Mouse (Mus musculus) layer of hippocampus, postnatal 14 days (tissue): ENCODE results near the gene Cmtr2. TPM values are rescaled to one million over a fixed set of nuclear protein-coding genes. Genes with fewer than 3 reads are reported as not detected.

ENCODE experiments used
- DNase-seq, 2 experiments: peaks; one replicate each; pipeline ENCODE4 v3.0.0; 2021 to 2022; ENCODE audit warnings: low spot score in 2 of 2, mixed read lengths in 1 of 2
- long read RNA-seq, 2 experiments: library from polyadenylated mRNA; stranded (forward); transcript quantifications; one replicate each; pipeline ENCODE4 v2.0.0; 2021
- total RNA-seq, 2 experiments: library from RNA; stranded (reverse); gene quantifications; 2 replicates each; pipeline ENCODE4 v1.2.3; 2021

Cmtr2 gene
- total RNA-seq: 1 to 10 TPM; 6.1 TPM
- long read RNA-seq, experiment 1, partial matches to known transcripts: 0 of 3 reads
- long read RNA-seq, experiment 1, other reads (novel, unspliced or antisense): 1 of 3 reads
- long read RNA-seq, experiment 2, partial matches to known transcripts: 0 of 6 reads
- long read RNA-seq, experiment 2, other reads (novel, unspliced or antisense): 2 of 6 reads

DNA sequence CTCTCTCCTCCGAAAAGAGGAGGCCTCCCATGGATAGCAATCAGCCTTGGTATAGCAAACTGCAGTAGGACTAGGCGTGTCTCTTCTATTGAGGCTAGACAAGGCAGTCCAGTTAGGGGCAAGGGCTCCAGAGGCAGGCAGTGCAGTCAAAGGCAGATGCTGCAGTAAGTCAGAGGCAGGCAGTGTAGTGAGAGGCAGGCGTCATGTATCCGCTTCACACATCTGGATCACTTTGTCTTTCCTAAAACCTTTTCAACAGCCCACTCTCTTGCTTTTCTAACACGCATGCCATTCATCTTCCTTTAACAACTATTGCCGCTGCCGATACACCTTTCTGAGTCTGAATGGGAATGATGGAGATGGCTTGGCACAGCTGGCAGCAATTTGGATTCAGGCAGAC is at the start of gene Cmtr2:
Gene Cmtr2 (plus strand): TSS at position 301 of the 400 bp plus-strand sequence.
- no peak for DNase-seq

DNA sequence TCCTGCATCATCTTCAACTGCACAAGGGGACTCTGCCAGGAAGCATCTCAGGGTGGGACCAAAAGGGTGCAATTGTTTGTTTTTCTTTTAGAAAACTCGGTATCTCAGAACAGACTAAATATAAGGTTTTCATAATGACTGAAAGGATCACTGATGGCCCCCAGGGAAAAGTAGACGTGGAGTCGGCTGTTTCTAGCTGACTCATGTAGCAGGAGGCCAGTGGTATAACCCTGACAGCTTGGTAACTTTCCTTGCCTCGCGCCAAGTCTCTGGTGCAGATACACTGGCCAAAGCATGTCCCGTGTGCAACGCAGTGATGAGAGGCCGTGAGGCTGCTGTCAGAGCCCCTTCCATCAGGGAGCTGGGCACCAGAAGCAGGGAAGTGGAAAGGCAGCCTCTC is 49.2 kb upstream of the Cmtr2 start:
- no peak for DNase-seq

DNA sequence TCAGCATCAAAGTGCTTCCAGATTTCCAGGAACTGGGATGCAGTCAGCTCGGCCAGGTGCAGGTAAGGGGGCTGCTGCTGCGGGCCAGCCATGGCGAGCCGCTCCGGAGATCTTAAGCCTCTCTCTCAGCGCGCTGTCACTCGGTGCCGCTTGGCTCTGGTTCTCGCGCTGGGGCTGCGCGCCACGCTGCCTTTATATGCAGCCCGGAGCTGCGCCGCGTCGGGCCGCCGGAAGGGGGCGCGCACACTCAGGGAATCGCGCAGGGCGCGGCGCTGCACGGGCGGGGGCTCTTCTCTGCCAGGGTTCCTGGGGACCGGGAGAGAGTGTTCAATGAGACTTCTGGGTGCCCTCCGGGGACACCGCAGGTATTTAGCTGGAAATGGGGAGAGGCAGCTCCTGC is 47.4 kb upstream of the Cmtr2 start, which contains the start of gene Calb2:
Gene Calb2 (minus strand): TSS at position 165 of the 400 bp plus-strand sequence.
- DNase-seq: peak; percentile 82

DNA sequence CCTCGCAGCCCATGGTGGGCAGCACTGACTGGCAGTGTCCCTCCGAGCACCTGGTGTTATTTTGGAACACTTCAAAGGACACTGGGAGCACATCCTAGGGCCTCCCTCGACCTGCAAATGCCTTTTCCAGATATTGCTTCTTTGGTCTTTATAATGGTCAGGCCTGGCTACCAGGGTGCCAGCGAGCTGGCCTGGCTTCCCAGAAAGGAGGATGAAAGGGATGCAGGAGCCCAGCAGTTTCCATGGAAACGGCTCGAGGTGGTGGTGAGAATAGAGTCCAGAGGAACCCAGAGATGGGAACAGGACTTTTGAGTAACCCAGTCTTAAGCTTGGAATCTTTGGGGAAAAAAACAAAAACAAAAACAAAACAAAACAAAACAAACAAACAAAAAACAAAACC is 43.3 kb upstream of the Cmtr2 start:
- DNase-seq: no peak

DNA sequence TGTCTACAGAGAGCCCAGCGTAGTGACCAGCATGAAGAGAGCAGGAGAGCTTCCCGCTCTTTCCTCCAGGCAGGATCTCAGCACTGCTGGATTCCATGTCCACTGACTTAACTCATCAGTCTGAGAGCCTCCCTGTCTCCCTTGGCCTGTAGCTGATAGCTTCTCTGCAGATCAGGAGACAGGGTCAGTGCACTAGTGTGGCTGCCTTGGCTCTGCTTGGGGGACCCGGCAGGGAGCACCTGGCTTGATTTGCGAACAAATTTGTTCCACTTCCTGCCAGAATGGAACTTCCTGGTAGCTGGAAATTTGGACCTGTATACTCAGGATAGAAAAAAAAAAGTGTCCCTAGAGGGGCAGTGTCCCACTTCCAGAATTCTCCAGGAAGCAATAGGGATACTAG is 40.6 kb upstream of the Cmtr2 start:
- DNase-seq: no peak

DNA sequence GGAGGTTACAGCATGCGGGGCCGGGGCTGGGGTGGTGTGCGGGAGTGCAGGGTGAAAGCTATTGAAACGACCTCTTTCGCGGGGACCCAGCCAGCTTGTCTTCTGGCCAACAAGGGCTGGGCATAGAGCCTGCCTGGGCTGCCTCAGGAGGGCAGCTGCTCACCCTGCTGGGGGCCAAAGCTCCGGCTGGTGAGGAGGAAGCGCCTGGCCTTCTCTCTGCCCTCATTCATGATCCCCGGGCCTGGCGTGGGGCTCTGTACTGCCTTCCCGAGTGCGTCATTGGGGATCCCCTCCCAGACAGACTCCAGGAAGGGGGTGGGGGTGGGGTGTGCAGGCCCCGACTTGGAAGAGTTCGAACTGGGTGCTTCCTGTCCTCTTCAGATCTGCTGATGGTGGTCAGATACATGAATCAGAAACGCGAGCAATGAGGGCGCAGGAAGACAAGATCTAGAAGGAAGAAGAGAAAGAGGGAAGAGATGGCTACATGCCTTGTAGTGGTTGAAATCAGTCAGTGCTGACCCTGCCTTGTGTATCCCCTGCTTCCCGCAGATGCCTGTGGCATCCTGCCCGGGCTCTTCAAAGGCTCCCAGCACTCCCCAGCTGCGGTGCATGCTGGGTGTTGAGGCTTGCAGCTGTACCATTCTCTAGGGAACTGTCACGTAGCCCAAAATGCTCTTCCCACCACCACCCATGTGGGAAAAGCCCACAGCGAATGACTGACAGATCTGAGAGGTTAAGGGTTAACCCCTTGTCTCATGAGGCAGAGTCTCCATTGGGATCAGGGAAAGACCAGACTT is 37.9 kb upstream of the Cmtr2 start:
- DNase-seq: peak; percentile 48 to 72

DNA sequence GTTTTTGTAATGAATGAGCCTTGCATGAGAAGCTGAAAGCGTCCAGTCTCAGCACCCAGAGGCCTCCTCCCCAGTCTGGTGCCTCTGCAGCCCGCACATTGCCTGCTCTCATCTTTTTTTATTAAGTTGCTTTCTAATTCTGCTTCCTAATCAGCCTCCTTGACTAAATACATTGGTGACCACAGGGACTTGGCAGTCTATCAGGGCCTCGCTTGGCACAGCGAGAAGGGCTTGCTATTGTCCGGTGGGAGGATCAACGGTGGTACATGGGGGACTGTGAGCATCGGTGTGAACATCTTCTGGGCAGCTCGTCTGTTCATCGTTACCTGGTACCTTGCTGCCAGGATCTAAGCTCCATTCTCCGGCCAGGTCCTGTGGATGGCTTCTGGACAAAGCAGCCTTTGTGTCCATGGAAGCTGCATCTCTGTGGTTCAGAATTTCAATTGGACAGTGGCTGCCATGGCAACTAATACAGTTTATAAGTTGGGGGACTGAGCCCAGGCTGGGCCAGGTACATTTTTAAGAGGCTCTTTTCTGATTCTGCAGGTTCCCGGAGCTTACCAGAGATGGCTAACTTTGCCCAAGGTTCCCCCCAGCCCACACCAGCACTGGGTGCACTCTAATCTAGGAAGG is 32.6 kb upstream of the Cmtr2 start:
- DNase-seq: peak in 1 of 2 experiments; percentile 42

DNA sequence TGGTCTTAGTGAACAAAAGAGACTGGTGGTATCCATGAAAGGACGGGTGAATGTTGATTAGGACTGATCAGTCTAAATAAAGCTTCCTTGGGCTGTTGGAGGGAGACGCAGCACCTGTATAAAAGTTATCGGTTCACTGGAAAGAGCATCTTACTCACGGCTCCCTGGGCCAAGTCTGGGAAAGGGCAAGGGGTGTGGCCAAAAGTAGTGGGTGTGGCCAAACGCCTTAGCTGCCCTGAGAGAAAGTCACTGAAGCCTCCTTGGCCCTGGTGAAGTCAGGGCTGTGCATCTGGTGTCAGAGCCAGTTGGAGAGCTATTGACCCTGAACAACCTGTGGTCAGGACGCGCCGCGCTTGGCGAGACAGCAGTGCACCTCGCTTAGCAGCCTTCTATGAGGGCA is 31.7 kb upstream of the Cmtr2 start:
- no peak for DNase-seq

DNA sequence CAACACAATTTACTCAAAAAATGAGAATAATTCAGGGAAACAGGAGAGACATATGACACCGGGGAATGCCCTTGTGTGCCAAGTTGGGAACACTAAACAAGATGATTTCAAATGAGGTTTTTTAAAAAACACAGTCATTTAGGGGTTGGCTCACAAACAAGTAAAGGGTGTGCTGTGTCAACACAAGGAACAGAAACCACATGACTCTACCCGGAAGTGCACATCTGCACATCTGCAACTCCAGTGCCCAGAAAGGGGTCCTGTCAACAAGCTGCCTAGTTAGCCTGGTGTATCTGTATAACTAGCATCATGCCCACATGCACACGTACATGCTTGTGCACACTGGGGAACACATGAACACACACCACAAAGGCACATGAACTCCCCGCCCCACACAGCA is 29.9 kb upstream of the Cmtr2 start:
- DNase-seq: no peak

DNA sequence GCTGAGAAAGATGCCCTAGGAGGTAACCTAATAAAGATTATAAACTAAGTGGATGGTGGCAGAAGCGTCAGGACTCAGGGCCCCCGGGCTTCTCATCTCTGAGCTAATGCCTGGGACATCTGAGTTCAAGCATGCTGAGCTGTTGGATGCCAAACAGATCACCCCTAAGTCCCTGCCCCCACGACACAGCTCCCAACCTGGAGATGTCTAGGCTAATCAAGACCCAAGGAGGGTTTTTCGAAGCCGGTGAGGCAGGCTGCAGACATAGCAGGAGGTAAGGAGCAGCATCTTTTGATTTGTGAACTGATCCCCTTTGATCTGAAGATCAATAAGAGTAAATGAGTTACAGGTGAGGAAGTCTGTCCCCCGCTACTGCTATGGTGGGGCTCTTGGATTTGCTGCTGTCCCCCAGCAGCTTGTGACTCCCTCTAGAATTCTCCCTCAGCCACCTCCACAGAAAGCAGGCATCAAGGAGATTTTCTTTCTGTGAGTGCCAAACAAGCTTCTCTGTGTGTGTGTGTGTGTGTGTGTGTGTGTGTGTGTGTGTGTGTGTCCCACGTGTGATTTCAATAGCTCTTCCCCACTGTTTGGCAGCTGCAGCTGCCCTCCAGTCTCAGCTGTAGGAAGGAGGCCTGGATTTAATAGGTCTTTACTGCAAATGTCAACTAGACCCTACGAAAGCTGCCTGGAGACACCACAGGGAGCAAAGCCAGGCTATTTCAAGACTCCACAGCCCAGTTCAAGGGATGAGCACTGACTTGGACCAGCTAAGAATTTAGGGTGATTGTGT is 26.3 kb upstream of the Cmtr2 start:
- no peak for DNase-seq

DNA sequence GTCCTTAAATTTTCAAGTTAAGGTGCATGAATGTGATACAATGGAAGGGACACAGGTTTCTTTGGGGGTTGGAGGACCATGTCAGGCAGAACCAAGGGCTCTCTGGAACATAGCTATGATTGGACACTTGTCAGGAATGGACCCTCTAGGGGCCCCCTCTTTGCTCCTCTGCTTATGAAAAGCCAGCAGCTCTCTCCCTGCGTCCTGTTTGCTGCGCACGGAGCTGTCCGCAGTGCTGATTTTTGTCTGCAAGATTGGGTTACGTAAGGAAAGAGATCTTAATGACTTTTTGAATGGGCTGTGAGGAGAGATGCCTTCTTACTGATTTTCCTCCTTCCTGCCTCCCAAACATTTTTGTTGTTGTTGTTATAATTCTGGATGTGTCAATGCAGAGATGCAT is 18.8 kb upstream of the Cmtr2 start:
- DNase-seq: no peak

DNA sequence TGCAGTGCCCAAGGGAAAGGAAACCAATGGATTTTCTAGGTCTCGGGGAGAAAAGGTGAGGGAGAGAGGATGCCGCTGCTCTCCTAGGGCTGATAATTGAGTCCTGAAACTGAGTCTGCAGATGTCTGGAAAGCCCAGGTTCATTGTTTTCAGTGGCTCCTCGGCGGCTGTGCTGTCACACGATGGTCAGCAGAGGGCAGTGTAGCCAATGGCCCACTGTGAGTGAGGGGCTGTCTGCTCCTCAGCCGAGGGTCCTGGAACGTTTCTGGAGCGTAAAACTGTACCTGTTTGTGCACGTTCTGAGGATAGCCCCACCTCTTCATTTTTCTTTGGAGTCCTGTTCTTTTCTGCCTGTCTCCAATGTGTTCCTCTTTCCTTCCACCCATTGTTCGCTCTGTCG is 13.7 kb upstream of the Cmtr2 start:
- no peak for DNase-seq

DNA sequence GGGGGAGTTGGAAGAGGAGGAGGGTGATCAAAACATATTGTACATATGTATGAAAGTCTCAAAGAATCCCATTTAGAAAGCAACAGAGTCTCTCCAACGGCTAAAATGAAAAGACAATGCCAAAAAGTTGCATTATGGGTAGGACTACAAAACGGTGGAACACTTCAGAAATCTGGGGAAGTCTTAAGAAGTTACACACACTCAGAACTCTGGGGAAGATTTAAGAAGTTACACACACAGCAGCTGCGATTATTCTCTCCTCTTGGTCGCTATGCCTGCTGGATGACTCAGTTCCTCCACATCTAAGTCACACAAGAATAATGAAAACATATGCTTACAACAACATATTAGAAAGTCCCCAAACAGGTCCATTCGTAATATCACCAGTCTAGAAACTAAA is 788 bp downstream of the Cmtr2 start:
- DNase-seq: no peak

DNA sequence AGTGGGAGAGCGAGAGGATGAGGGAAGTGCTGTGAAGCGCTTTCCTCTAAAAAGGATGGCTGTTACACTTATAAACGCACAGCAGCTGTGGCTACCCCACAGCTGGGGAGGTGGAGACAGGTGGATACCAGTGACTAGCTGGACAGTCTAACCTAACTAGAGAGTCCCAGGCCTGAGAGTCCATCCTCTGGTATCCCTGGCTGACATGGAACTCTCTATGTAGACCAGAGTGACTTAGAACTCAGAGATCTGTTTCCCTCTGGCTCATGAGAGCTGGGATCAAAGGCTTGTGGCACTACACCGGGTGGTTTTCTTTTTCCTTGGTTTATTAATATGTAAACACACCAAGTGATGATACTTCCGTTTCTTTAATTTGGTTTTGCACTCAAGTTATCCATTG is 1.7 kb downstream of the Cmtr2 start:
- no peak for DNase-seq

DNA sequence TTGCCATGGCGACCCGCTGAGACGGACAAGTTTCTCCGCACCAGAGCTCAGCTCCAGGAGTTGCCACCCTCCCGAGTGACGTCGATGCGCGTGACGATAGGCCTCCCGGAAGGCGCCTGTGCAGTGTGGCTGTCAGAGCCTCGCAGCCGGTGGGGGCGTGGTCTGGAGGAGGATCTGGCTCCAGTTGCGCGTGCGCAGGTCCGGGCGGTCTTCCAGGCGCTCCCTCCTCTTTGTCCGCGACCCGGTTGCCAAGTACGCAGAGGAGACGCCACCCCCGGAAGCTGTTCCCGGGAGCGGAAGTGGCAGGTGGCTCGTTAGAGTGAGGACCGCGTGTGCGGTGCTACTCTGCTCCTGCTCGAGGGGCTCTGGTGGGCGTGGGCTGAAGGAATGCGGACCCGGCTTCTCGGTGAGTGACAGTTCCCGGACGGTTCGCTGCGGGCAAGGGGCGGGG is 2.2 kb downstream of the Cmtr2 start:
- DNase-seq: peak; percentile 99 to 100

DNA sequence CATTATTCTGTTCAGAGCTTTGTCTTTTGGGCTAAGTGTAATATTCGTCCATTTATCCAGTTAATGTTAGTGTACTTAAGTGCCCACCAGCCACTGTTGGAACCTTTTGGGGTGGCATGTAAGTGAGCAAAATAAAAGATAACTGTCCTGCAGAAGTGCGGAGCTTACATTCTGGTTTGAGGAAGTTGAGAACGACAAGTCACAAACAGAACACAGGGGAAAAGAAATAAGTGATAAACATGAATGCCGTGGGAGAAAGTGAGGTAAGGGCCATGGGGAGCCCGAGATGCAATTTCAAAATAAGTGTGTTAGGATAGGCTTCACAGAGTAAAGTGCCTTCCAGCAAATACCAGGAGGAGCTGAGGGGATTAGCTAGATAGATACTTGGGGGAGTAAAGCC is 3.0 kb downstream of the Cmtr2 start:
- DNase-seq: no peak

DNA sequence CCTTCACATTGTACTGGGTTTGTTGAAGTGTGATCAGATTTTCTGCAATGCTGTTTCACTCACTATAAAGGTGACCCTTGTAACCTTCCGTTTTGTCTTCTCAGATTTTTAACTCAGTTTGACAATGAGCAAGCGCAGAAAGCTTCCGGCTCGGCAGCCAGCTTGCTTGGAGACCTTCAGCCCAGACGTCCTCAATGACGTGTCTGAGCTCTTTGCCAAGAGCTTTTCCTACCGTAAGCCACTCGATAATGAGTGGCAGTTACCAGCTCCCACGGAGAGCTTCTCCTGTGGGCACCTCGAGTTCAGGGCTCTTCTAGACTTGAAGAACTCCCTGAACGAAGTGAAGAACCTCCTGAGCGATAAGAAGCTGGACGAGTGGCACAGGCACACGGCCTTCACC is 5.5 kb downstream of the Cmtr2 start:
- no peak for DNase-seq

DNA sequence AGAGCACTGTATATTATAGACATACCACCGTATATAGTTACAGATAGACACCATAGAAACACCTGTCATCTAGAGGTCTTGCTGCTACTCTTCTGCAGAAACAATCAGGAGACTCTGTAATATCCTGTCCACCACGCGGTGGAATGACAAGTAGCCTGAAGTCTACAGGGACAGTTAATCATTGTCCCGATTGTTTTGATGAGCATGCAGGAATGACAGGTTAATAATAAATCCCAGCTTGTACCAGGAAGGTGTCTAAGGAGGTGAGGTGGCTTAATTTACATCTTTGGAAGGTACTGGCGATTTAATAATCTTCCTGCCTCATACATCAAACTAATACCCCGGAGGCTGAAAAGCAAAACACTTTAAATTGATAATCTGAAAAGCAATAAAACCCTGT is 15.3 kb downstream of the Cmtr2 start:
- no peak for DNase-seq

DNA sequence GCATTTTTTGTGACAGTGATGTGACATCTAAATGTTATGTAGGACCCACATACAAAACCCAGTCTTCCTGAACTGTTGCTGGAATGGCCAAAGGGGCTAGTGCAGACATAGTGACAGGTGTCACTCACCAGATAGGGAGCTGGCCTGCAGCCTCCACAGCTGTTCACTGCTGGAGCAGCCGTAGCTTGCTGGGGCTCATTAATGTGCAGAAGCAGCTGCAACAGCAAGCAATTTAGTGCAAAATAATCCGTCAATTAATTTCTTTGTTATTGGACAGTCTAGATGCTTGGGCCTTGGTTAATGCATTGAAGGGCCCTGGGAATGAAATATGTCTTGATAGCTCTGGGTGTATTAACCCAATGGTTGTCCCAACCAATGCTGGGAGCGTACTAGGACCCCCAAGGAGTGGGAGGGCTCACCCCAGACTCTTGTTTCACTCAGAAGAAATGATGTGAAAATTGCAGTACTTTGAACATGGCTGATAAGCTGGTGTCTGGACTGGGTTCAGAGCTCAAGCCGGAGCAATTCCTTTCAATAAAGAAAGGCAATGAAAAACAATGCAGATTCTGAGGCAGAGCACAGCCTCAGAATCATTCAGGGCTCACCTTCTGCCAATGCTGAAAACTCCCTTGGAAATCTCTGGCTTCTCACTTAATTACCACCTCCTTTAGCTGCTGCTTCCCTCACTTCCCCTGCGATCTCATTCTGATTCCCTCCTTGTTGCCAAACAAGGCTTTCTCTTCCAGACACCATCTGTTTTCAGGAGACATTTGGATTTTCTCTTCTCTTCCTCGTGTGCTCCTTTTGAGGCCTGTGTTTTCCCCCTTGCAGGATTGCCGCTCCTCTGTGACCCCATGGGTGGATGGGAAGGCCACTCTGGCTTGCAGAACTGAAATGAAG is 27.1 kb downstream of the Cmtr2 start:
- peak in 1 of 2 experiments; percentile 17 for DNase-seq

DNA sequence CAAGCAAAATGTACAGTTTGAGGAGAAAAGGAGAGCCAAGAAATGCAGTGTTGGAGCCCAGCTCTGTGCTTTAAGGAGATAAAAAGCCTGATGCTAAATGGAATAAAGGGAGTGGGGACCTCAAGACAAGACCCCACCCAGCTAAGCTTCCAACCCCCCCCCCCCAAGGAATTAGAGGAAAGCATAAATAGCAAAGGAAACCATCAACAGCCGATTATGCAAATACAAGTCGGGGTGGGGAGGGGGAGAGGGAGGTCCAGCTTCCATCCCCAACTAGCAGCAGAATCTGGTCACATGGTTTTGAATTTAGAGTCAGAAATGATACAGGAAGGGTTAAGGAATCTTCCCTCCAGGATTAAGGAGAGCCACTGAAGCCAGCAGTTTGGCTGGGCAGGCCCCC is 29.1 kb downstream of the Cmtr2 start:
- DNase-seq: no peak

DNA sequence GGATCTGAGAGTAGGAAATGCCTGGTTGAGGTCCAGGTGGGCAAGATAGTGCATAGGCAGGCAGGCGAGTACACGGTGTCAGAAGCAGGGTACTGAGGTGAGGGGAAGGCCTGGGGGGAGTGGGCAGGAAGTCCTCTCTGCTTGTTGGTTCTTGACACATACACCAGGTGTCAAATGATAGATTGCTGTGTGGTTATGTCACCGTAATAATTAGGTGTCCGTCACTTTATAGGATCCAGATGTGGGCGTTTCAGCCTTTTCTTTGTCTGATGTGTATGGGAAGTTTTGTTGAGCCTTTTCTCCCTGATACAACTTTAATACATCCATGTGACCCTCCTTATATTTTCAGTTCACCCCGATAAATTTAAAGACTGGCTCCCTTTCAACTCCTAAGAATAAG is 31.8 kb downstream of the Cmtr2 start:
- DNase-seq: no peak
